Mouse (Mus musculus): ENCODE measurements around the gene Stk11ip. TPM values are rescaled to one million over a fixed set of nuclear protein-coding genes. Genes with fewer than 3 reads are reported as not detected.

Gene Stk11ip
- total RNA-seq, 2 experiments from 2014 or later, result 6.2 to 8.4 TPM

DNA sequence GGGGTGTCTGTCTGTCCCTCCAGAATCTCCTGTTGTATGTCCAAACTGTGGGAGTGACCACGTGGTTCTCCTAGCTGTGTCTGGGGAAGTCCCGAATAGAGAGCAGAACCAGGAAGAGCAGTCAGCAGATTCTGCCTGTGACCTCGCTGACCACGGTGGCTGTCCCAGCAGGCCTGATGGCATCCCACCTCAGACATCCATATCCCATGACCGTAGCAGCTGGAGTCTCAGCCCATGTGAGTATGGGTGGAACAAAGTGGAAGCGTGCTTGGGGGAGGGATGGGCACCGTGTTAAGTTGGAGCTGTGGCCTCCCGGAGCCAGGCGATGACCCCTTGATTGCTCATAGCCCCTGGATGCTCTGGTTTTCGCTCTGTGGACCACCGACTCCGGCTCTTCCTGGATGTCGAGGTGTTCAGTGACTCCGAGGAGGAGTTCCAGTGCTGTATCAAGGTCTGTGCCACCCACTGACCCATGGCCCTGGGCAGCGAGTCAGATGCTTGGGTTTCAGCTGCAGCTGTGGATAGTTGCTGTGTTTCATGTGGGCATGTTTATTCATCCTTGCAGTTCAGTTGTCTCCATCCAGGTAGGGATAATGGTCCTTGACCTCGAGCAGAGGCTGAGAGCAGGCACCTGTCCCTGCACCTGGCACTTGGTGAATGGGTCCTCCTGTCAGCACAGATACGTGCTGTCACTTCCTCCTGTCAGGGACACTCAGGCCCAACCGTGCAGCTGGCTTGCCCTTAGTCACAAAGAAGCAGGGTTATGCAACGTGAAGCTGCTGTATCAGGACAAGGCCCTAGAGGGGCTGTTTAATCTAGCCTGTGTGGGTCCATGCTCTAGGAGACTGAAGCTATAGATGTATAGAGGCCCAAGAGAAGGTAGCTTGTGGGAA is 11.2 kb downstream of the Stk11ip start:
- no peak for DNase-seq
- no peak overlapping the region for H3K27ac ChIP-seq
- no peak for TF ChIP-seq CTCF (IDR thresholded peaks at IDR 0.05)
- H3K4me3 ChIP-seq, result no peak overlapping the region
- intact Hi-C loops (cut with DNase I), result no loop called here

- DNase-seq, result no peak
- H3K4me3 ChIP-seq, result no peak overlapping the region
- intact Hi-C loops (cut with DNase I), result no loop called here
- no peak for TF ChIP-seq CTCF (IDR thresholded peaks at IDR 0.05)
- H3K27ac ChIP-seq, result no peak overlapping the region
Observed at GRCm38 (mm10) chr1:75533325-75534252, 12.3 kb downstream of the Stk11ip start.

DNA sequence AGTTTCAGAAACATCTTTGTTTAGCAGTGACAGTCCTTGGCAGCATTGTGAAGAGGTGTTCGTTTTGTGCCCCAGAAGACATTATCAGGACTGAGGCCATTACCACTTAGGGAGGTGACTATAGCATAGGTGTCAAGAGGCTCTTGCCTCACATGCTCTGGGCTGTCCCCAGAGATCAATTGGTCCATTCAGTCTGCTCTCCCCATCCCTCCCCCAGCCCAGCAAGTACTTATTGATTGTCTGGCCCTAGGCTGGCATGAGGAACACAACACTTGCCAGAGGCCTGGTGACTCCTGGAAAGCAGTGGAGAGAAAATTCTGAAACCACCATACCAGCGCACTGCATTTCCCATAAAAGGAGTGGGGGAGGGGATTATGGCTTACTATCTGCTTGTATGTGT is 16.3 kb downstream of the Stk11ip start:
- TF ChIP-seq CTCF (IDR thresholded peaks at IDR 0.05), result no peak
- H3K27ac ChIP-seq, result no peak overlapping the region
- DNase-seq, result no peak
- intact Hi-C loops (cut with DNase I), result no loop called here
- no peak overlapping the region for H3K4me3 ChIP-seq

DNA sequence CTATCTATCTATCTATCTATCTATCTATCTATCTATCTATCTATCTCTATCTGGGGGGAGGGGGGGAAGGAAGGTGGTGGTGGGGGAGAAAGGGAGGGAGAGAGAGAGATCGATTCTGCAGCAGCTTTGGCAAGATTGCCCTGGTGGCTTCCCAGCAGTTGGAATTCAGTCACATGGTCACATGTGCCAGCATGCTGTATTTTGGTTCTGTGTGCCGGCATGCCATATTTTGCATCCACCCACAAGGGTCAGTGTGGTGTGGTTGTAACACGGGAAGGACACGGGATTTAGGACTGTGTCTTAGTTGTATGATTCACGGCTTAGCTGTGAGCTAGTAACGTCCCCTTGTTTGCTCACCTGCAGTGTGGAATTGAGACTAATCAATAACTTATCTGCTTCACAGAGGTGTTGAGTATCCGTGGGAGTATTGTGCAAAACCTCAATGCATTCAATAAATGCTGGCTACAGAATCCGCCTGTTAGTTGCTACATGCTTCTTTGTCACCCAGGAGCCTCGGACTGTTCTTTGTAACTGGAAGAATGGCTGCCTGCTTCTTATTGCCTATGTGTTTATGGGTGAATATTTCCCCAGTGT is 17.4 kb downstream of the Stk11ip start:
- intact Hi-C loops (cut with DNase I), result no loop called here
- TF ChIP-seq CTCF (IDR thresholded peaks at IDR 0.05), result no peak
- Histone ChIP-seq H3K27ac (peak overlapping the region; percentile 79), H3K4me3 (no peak overlapping the region)
- no peak for DNase-seq

DNA sequence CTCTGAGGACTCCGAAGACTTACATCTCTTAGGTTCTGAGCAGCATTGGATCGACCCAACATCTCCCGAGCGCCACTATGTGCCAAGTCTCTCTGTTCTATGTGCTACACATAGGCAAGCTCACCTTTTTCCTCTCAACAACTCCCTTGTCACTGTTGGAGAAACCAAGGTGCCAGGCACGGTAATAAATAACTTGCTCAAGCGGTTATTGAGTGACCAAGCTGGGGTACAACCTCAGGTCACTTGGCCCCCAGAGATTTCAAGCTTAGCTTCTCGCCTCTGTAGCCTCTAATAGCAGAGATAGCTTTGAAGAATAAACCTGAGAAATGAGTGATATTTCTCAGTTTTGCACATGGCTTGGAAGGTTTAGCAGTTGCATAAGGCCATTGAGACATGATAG is 20.2 kb downstream of the Stk11ip start:
- TF ChIP-seq CTCF (IDR thresholded peaks at IDR 0.05), result no peak
- Histone ChIP-seq H3K27ac (no peak overlapping the region), H3K4me3 (no peak overlapping the region)
- intact Hi-C loops (cut with DNase I), result no loop called here
- DNase-seq, result no peak

GRCm38 (mm10) chr1:75544351-75544750 is 23.0 kb downstream of the Stk11ip start:
- Histone ChIP-seq H3K27ac (no peak overlapping the region), H3K4me3 (no peak overlapping the region)
- no peak for TF ChIP-seq CTCF (IDR thresholded peaks at IDR 0.05)
- DNase-seq, result no peak
- intact Hi-C loops (cut with DNase I), result no loop called here

DNA sequence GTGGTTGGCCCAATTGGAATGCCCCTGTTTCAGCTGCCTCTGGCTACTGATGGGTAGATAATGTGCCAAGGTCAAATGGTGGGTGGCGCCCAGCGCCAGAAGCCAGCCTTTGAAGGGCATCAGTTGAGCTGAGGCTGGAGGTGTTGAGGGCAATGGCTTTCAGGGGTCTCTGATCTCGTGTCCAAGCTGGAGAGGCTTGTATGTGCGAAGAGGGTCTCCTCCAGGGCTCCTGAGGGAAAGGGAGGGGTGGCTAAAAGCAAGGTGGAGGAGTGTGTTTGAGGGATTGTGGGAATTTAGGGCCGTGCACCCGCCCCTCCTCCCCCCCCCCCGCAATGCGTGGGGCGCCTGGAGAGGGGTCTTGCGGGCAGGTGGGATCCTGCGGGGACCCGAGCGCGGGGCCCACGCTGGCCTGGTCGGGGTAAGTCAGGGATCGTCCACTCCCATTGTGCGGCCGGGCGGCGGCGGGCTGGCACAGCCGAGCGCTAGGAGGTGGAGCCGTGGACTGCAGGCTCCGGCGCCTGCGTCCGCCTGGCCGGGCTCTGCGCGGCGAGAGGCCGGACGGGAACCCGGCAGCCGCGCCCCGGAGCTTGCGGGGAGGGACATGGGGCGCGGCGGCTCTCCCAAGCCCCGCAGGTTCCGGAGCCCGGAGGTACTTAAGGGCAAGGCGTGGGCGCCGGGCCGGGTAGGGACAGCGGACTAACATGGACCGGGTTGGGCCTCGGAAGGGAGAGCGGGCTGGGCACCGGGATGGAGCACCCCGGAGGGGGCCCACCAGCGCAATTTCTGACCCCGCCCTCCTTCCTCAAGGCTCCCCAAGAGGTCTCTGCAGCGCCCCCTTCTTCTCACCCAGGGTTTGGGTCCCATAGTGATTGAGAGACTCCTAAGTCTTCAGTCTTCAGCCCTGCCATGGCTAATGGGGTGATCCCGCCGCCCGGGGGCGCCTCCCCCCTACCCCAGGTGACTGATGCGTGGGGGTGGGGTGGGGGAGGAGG is 24.9 kb downstream of the Stk11ip start, which contains the start of gene Slc4a3:
Slc4a3 (plus strand) TSS at position 302 of the 992 bp plus-strand sequence.
- DNase-seq, result peak; percentile 84
- Histone ChIP-seq H3K4me3 (peak within 1 kb of the TSS; percentile 85), H3K27ac (peak within 1 kb of the TSS; percentile 86)
- peak; percentile 8; the same call in 1 of the 2 replicates for TF ChIP-seq CTCF (IDR thresholded peaks at IDR 0.05)
- intact Hi-C loops (cut with DNase I), result loop anchor here (5.0 kb wide), 1 partner anchor 39 kb away; the partner anchor contains the start of genes Inha and Obsl1

GRCm38 (mm10) chr1:75547351-75547750 is 26.0 kb downstream of the Stk11ip start:
- Histone ChIP-seq H3K4me3 (peak overlapping the region; percentile 85; the same call in 1 of the 2 replicates), H3K27ac (no peak overlapping the region; the same call in 1 of the 2 replicates)
- TF ChIP-seq CTCF (IDR thresholded peaks at IDR 0.05), result no peak
- DNase-seq, result no peak
- intact Hi-C loops (cut with DNase I), result loop anchor here (5.0 kb wide), 1 partner anchor 40 kb away; the partner anchor contains the start of genes Inha and Obsl1

GRCm38 (mm10) chr1:75548083-75548482 is 26.8 kb downstream of the Stk11ip start:
- no peak overlapping the region for H3K4me3 ChIP-seq
- H3K27ac ChIP-seq, result no peak overlapping the region
- intact Hi-C loops (cut with DNase I), result loop anchor here (5.0 kb wide), 1 partner anchor 41 kb away; the partner anchor contains the start of genes Inha and Obsl1
- DNase-seq, result no peak
- TF ChIP-seq CTCF (IDR thresholded peaks at IDR 0.05), result no peak

DNA sequence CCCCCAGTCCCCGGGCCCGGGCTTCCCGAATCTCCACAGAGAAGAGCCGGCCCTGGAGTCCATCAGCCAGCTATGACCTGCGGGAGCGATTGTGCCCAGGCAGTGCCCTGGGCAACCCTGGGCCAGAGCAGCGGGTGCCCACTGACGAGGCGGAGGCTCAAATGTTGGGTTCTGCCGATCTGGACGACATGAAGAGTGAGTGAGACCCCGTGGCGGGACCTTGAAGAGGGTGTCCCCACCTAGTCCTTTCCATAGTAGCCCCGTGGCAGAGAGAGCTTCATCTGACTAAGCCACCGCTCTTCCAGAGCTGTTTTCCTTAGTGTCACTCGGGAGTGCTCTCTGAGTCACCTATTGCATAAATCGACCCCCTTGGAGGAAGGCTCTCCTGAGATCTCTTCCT is 27.5 kb downstream of the Stk11ip start:
- intact Hi-C loops (cut with DNase I), result loop anchor here (5.0 kb wide), 1 partner anchor 42 kb away; the partner anchor contains the start of genes Inha and Obsl1
- Histone ChIP-seq H3K27ac (no peak overlapping the region), H3K4me3 (no peak overlapping the region)
- TF ChIP-seq CTCF (IDR thresholded peaks at IDR 0.05), result no peak
- no peak for DNase-seq
